Mouse (Mus musculus) ovary, postnatal 14 days (tissue): Measurements from ENCODE around the gene Cdpf1.
"Not testable (repeated sequence)": the region's sequence is repeated elsewhere in the genome, so short reads cannot be mapped to it uniquely, and the experiment has no call there.

Source experiments
- DNase-seq: peaks from one replicate; pipeline ENCODE4 v3.0.0; 2022; ENCODE audit warnings: low spot score

Gene Cdpf1

GRCm38 (mm10) chr15:85808031-85808430 lies 3.5 kb downstream of the Cdpf1 start:
- no peak for DNase-seq

DNA sequence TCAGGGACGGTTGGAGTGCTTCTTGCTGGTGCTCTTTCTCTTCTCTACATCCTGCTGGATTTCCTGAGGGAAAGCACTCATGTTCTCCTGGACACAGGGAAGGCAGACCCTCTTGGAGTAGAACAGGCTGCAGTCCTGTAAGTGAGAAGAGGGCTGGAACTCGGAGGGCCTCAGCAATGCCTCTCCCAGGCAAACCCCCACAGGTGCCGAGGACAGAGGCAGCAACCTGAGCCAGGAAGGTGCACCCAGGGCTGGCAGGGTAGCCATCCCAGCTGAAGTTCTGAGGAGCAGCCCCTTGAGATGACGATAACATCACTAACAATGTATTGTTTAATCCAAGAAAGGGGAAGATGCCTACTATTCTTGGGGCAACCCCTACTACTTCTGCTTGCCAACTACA lies 4.1 kb downstream of the Cdpf1 start:
- no peak for DNase-seq

GRCm38 (mm10) chr15:85806886-85807285 lies 4.6 kb downstream of the Cdpf1 start:
- DNase-seq: no peak

- DNase-seq: no peak
Observed at GRCm38 (mm10) chr15:85802931-85803330, 8.6 kb downstream of the Cdpf1 start.

GRCm38 (mm10) chr15:85798676-85799075 lies 12.8 kb downstream of the Cdpf1 start:
- DNase-seq: no peak

- DNase-seq: no peak
Observed at GRCm38 (mm10) chr15:85795516-85795915, 16.0 kb downstream of the Cdpf1 start.

DNA sequence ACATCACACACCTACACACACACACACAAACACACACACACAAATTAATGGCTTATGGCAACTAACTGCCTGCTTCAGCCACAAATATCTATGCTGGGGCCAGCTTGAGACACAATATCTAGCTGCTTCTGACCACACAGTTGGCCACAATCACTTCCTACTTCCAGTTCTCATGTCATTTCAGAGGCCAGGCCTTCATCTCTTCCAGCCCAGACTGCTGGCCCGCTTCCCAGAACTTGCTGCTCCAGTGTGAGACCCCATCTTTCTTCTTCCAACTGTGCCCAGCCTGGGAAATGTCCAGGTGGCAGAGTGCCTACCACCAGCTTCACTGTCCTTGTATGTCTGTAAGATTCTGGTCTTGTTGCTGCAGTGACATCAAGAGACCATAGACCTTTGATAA lies 18.7 kb downstream of the Cdpf1 start:
- DNase-seq: no peak

GRCm38 (mm10) chr15:85791449-85791848 lies 20.0 kb downstream of the Cdpf1 start:
- no peak for DNase-seq

DNA sequence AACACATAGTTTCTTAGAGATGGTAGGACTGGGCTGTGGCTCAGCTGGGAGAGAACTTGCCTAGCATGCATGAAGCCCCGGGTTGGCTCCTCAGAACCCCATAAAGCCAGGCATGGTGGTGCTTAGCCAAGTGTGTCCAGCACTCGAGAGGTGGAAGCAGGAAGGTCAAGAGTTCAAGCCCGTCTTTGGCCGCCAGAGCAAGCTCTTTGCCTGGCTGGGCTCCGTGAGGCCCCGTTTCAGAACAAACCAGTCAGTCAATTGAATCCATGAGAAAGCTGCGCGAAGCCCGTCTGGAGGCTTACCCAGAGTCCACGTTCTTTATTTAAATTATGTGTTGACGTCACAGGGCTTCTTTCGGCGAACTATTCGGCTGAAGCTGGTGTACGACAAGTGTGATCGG lies 22.9 kb downstream of the Cdpf1 start:
- no peak for DNase-seq

- DNase-seq: no peak
Observed at GRCm38 (mm10) chr15:85788051-85788450, 23.4 kb downstream of the Cdpf1 start.

DNA sequence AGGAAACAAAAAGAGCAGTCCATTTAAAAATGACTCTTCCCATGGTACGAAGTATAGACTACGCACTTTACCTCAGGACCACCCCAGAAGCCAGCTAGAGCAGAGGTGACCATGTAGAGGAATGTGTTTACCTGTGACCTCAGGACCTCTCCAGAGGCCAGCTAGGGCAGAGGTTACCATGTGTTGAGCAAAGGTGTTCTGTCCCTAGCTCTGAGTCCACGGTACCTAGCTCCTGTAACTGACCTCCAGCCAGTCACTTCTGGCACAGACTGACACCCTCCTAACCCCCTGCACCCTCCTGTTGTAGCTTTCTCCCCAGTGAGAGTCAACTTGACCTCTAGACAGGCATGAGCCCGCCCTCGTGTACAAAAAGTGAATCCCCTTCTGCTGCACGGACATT lies 24.0 kb downstream of the Cdpf1 start:
- no peak for DNase-seq

- no peak for DNase-seq
Observed at GRCm38 (mm10) chr15:85786711-85787110, 24.8 kb downstream of the Cdpf1 start.

DNA sequence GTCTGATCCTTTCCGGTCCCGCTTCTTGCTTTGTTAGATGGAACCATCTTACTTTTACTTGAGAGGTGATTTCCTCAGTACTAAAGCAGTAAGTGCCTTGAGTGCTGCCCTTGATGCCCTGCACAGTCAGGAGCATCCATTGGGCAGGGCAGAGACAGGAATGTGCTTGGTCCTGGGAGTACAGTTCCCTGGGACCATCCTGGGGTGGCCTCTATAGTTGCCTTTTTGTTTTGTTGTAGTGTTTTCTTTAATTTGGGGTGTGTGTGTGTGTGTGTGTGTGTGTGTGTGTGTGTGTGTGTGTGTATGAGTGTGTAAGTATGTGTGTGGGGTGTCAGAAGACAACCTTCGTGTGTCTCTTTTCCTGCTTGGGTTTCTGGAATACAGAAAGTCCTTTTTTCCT lies 27.2 kb downstream of the Cdpf1 start:
- DNase-seq: no peak

DNA sequence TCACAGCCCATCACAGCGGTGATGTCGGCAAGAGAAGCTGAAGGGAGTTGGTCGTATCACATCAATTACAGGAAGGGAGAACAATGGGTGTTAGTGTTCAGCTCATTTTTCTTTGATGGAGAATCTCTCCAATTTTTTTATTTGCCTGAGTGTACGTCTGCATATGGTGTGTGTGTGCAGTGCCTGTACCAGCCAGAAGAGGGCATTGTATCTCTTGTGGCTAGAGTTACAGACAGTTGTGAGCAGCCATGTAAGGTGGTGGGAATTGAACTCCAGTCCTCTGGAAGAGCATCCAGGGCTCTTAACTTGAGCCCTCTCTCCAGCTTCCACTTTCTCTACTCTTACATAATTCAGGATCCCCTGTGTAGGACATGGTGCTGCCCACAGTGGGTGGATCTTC lies 28.4 kb downstream of the Cdpf1 start:
- DNase-seq: no peak

- not testable (repeated sequence) for DNase-seq
Observed at GRCm38 (mm10) chr15:85778891-85779290, 32.6 kb downstream of the Cdpf1 start.

- DNase-seq: no peak
Observed at GRCm38 (mm10) chr15:85776771-85777170, 34.7 kb downstream of the Cdpf1 start.

- no peak for DNase-seq
Observed at GRCm38 (mm10) chr15:85776241-85776640, 35.3 kb downstream of the Cdpf1 start.

- DNase-seq: no peak
Observed at GRCm38 (mm10) chr15:85775001-85775400, 36.5 kb downstream of the Cdpf1 start.

DNA sequence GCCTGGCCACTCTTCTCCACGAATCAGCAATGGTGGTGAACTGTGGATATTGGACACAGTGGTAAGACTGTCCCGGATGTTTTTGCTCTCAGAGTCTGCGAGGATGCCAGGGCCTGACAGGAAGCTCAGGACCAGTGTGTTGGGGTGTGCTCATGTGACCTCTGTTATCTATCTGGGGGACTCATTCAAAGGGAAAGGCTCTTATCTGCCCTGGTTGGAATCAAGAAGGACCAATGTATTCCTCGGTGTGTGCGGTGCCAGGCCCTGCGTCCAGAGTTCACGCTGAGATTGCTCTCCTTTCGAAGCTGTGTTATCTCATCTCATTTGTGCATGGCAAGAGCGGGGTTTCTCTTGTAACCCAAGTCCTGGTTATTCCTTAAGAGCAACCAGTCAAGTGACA lies 37.1 kb downstream of the Cdpf1 start:
- DNase-seq: no peak

- no peak for DNase-seq
Observed at GRCm38 (mm10) chr15:85772146-85772740, 39.3 kb downstream of the Cdpf1 start.

DNA sequence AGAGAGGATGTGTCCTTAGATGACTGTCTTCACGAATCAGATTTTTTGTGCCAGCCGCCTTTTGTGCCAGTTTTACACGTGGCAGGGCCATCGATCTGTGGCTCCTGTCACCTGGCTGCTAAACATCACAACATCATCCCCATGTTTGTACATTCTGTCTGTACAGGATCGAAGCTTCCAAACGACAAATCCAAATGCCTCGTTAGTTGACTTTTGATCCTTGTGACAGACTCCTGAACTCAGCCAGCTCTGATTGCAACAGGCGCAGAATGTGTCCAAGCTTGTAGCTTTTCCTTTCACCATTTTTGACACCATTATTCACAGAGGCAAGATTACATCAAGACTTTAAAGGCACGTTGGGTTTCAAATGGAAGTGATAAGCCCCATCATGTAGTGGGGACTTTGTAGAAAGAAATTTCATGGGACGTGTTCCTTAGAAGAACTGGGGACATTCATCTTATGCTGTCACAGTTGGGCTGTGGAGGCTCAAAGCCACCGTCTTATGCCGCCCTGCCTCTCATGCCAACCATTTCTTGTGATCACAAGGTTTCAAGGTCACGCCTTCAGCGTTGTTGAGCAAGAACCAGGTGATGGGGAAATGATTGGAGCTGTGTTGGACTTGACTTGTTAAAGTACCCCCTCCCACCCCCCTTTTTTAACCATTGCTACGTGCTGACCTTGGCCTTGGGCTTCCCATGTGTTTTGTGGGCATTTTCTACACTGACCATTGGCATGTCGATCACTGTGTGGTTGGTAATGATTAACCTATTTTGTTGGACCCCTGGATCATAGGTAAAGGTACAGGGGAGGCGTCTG lies 40.0 kb downstream of the Cdpf1 start:
- DNase-seq: no peak

GRCm38 (mm10) chr15:85768991-85769390 lies 42.5 kb downstream of the Cdpf1 start:
- no peak for DNase-seq

DNA sequence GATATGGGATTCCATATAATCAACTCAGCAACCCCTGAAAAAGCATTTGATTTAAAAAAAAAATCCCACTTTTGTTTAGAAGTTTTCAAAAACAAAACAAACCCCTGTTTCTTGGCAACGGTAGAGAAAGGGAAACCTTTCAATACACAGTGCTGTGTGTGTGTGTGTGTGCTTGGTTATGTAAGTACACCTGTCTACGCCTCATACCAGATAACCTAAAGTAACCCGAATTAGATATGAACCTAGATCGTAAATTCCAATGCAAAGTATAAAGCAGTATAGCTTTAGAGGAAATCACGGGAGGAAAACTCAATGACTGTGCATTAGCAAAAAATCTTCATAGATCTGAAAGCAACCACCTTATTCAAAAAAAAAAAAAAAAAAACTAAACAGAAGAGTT lies 44.8 kb downstream of the Cdpf1 start:
- DNase-seq: no peak

DNA sequence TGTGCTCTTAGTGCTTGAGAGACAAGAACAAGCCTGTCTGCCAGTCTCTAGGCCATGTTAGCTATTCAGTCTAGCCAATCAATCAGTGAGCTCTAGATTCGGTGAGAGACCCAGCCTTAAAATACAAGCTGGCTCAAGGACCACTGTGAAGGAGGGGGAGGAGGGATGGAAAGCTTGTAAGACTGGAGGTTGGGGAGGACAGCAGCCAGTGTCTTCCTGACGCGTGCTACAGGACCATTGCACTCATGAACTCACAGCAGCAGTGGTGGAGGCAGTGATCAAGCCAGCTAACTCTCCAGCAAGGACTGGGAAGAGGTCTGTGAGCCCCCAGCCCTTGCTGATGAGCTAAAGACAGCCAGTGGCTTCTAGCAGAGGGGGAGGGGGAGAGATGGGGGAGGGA lies 46.5 kb downstream of the Cdpf1 start:
- no peak for DNase-seq
